Mouse (Mus musculus) neural tube, embryonic 14.5 days (tissue): ENCODE results near the gene Rin3. TPM values are rescaled to one million over a fixed set of nuclear protein-coding genes. Genes with fewer than 3 reads are reported as not detected.

Experiments
- ATAC-seq: fragments of 200-750 bp; cut with Nextera tagmentation; 2 replicates; pipeline ENCODE4 v1.8.0; 2017; ENCODE audit warnings: low read depth, mild to moderate bottlenecking, moderate TSS enrichment, moderate library complexity
- H3K27ac ChIP-seq: fragments of 300-500 bp; sonication (generic); 2 replicates; pipeline ENCODE4 v1.5.1; 2014; ENCODE audit warnings: low read depth, mild to moderate bottlenecking, control low read depth, low read length, moderate library complexity, mixed read lengths
- H3K27me3 ChIP-seq: fragments of 300-500 bp; sonication (generic); 2 replicates; pipeline ENCODE4 v1.6.1; 2014; ENCODE audit warnings: low read length; ENCODE audit not compliant: control insufficient read depth, insufficient read depth
- H3K36me3 ChIP-seq: fragments of 300-500 bp; sonication (generic); 2 replicates; pipeline ENCODE4 v1.6.1; 2014; ENCODE audit warnings: low read length, mixed read lengths; ENCODE audit not compliant: control insufficient read depth, insufficient read depth
- H3K4me1 ChIP-seq: fragments of 300-500 bp; sonication (generic); 2 replicates; pipeline ENCODE4 v1.6.1; 2014; ENCODE audit warnings: low read length; ENCODE audit not compliant: control insufficient read depth, insufficient read depth
- H3K4me2 ChIP-seq: fragments of 300-500 bp; sonication (generic); 2 replicates; pipeline ENCODE4 v1.6.1; 2014; ENCODE audit warnings: mild to moderate bottlenecking, low read depth, low read length, control low read depth
- H3K4me3 ChIP-seq: fragments of 300-500 bp; sonication (generic); 2 replicates; pipeline ENCODE4 v1.5.1; 2014; ENCODE audit warnings: low read depth, low read length, control low read depth, mixed read lengths
- H3K9ac ChIP-seq: fragments of 300-500 bp; sonication (generic); replicated peaks from 2 replicates; pipeline ENCODE4 v1.6.1; 2014; ENCODE audit warnings: low read depth, mild to moderate bottlenecking, control low read depth, low read length, mixed read lengths
- H3K9me3 ChIP-seq: fragments of 300-500 bp; sonication (generic); 2 replicates; pipeline ENCODE4 v1.6.1; 2016; ENCODE audit warnings: low read length; ENCODE audit not compliant: control insufficient read depth
- WGBS: fragments of 180-500 bp; shearing (Covaris S2); extraction: QIAGEN DNeasy Blood & Tissue Kit; methylation state at CpG from one replicate; pipeline ENCODE4 v1.1.7; 2014; 5-methylcytosine and 5-hydroxymethylcytosine counted together
- polyA plus RNA-seq: library from polyadenylated mRNA; unstranded; fragments of >200 nt; fragmentation: Nextera tagmentation; extraction: Ambion mirVana; gene quantifications from 2 replicates; pipeline ENCODE4 v1.2.1, GENCODE M21; 2014

Rin3 gene
- polyA plus RNA-seq, 1 experiment from 2014 or later = 0.95 TPM

GRCm38 (mm10) chr12:102302831-102303351 is 20.0 kb downstream of the Rin3 start:
- H3K27ac ChIP-seq = no peak overlapping the region
- WGBS = 72% methylated on average over 4 of the region's 4 CpGs
- no peaks in the 10 kb centered on the region for H3K9me3 ChIP-seq
- H3K36me3 ChIP-seq = no peaks in the 10 kb centered on the region
- no peak overlapping the region for H3K4me2 ChIP-seq
- H3K27me3 ChIP-seq = no peaks in the 10 kb centered on the region
- no peak overlapping the region for H3K4me3 ChIP-seq
- H3K9ac ChIP-seq = no peak overlapping the region
- peaks cover 9% of the 10 kb centered on the region; the same call in 1 of the 2 replicates for H3K4me1 ChIP-seq
- no peak for ATAC-seq

- Histone ChIP-seq H3K9ac (no peak overlapping the region), H3K4me2 (no peak overlapping the region), H3K36me3 (no peaks in the 10 kb centered on the region), H3K4me1 (peaks cover 18% of the 10 kb centered on the region; the same call in 1 of the 2 replicates), H3K4me3 (no peak overlapping the region), H3K9me3 (no peaks in the 10 kb centered on the region), H3K27me3 (no peaks in the 10 kb centered on the region), H3K27ac (no peak overlapping the region)
- WGBS = 41% methylated on average over 7 of the region's 7 CpGs
- ATAC-seq = no peak
Observed at GRCm38 (mm10) chr12:102303867-102304266, 21.0 kb downstream of the Rin3 start.

- H3K4me3 ChIP-seq = no peak overlapping the region
- H3K9ac ChIP-seq = no peak overlapping the region
- WGBS = 60% methylated on average over 10 of the region's 10 CpGs
- no peak overlapping the region for H3K4me2 ChIP-seq
- H3K36me3 ChIP-seq = no peaks in the 10 kb centered on the region
- no peaks in the 10 kb centered on the region for H3K9me3 ChIP-seq
- peaks cover 18% of the 10 kb centered on the region; the same call in 1 of the 2 replicates for H3K4me1 ChIP-seq
- ATAC-seq = no peak
- H3K27ac ChIP-seq = no peak overlapping the region
- H3K27me3 ChIP-seq = no peaks in the 10 kb centered on the region
Observed at GRCm38 (mm10) chr12:102305069-102305836, 22.4 kb downstream of the Rin3 start.

- Histone ChIP-seq H3K4me1 (peaks cover 18% of the 10 kb centered on the region; the same call in 1 of the 2 replicates), H3K9ac (no peak overlapping the region), H3K4me3 (no peak overlapping the region), H3K9me3 (no peaks in the 10 kb centered on the region), H3K27me3 (no peaks in the 10 kb centered on the region), H3K4me2 (no peak overlapping the region), H3K36me3 (no peaks in the 10 kb centered on the region), H3K27ac (peak overlapping the region; percentile 2; the same call in 1 of the 2 replicates)
- ATAC-seq = peak; percentile 68; the same call in 1 of the 2 replicates
- WGBS = 42% methylated on average over 6 of the region's 6 CpGs
Observed at GRCm38 (mm10) chr12:102308001-102308456, 25.2 kb downstream of the Rin3 start.

GRCm38 (mm10) chr12:102308457-102309011 is 25.7 kb downstream of the Rin3 start:
- no peaks in the 10 kb centered on the region for H3K36me3 ChIP-seq

GRCm38 (mm10) chr12:102309099-102309799 is 26.4 kb downstream of the Rin3 start:
- Histone ChIP-seq H3K27ac (no peak overlapping the region), H3K36me3 (no peaks in the 10 kb centered on the region), H3K9ac (no peak overlapping the region), H3K4me3 (no peak overlapping the region), H3K4me1 (peaks cover 9% of the 10 kb centered on the region; the same call in 1 of the 2 replicates), H3K9me3 (no peaks in the 10 kb centered on the region), H3K4me2 (no peak overlapping the region), H3K27me3 (no peaks in the 10 kb centered on the region)
- ATAC-seq = no peak
- 94% methylated on average over 11 of the region's 11 CpGs for WGBS

More at GRCm38 (mm10) chr12:102308457-102309011, 25.7 kb downstream of the Rin3 start:
- peak overlapping the region; percentile 2; the same call in 1 of the 2 replicates for H3K27ac ChIP-seq
- H3K9me3 ChIP-seq = no peaks in the 10 kb centered on the region
- peaks cover 14% of the 10 kb centered on the region; the same call in 1 of the 2 replicates for H3K4me1 ChIP-seq
- 45% methylated on average over 16 of the region's 16 CpGs for WGBS
- H3K27me3 ChIP-seq = no peaks in the 10 kb centered on the region
- no peak overlapping the region for H3K4me2 ChIP-seq
- no peak overlapping the region for H3K4me3 ChIP-seq
- no peak overlapping the region for H3K9ac ChIP-seq
- peak; percentile 73 for ATAC-seq

- Histone ChIP-seq H3K36me3 (no peaks in the 10 kb centered on the region), H3K27me3 (no peaks in the 10 kb centered on the region), H3K27ac (no peak overlapping the region), H3K4me2 (no peak overlapping the region), H3K4me3 (no peak overlapping the region), H3K9me3 (no peaks in the 10 kb centered on the region), H3K4me1 (peaks cover 9% of the 10 kb centered on the region; the same call in 1 of the 2 replicates), H3K9ac (no peak overlapping the region)
- WGBS = 89% methylated on average over 8 of the region's 8 CpGs
- ATAC-seq = no peak
Observed at GRCm38 (mm10) chr12:102309800-102310195, 26.9 kb downstream of the Rin3 start.

GRCm38 (mm10) chr12:102310261-102310660 is 27.4 kb downstream of the Rin3 start:
- no peak overlapping the region for H3K4me2 ChIP-seq
- H3K4me3 ChIP-seq = no peak overlapping the region
- H3K27ac ChIP-seq = no peak overlapping the region
- H3K36me3 ChIP-seq = no peaks in the 10 kb centered on the region
- ATAC-seq = no peak
- WGBS = 97% methylated on average over 3 of the region's 3 CpGs
- H3K27me3 ChIP-seq = no peaks in the 10 kb centered on the region
- H3K4me1 ChIP-seq = peaks cover 9% of the 10 kb centered on the region; the same call in 1 of the 2 replicates
- H3K9me3 ChIP-seq = no peaks in the 10 kb centered on the region
- H3K9ac ChIP-seq = no peak overlapping the region
